Mouse (Mus musculus): ENCODE measurements around the gene Ccne1. TPM values are rescaled to one million over a fixed set of nuclear protein-coding genes. Genes with fewer than 3 reads are reported as not detected.

The Ccne1 gene
- polyA plus RNA-seq, 1 experiment from 2014 or later = 15.7 TPM

- no peaks in the 10 kb centered on the region for H3K9me3 ChIP-seq
- WGBS = 81% methylated on average over 7 of the region's 7 CpGs
- H3K27ac ChIP-seq = no peak overlapping the region
- no peak overlapping the region for H3K4me3 ChIP-seq (replicated peaks)
- peaks cover 15% of the 10 kb centered on the region for H3K4me1 ChIP-seq (replicated peaks)
- H3K9ac ChIP-seq (replicated peaks) = no peak overlapping the region
- H3K4me2 ChIP-seq (replicated peaks) = no peak overlapping the region
- no peaks in the 10 kb centered on the region for H3K36me3 ChIP-seq
- no peak for ATAC-seq
- peaks cover 26% of the 10 kb centered on the region for H3K27me3 ChIP-seq
Measured at GRCm38 (mm10) chr7:38089930-38090675, 17.2 kb downstream of the Ccne1 start.

GRCm38 (mm10) chr7:38088456-38088855 is 18.9 kb downstream of the Ccne1 start:
- H3K27ac ChIP-seq = no peak overlapping the region
- H3K27me3 ChIP-seq = peaks cover 26% of the 10 kb centered on the region
- WGBS = 74% methylated on average over 2 of the region's 2 CpGs
- no peak overlapping the region for H3K4me3 ChIP-seq (replicated peaks)
- no peaks in the 10 kb centered on the region for H3K9me3 ChIP-seq
- ATAC-seq = no peak
- H3K36me3 ChIP-seq = no peaks in the 10 kb centered on the region
- H3K9ac ChIP-seq (replicated peaks) = no peak overlapping the region
- peaks cover 22% of the 10 kb centered on the region for H3K4me1 ChIP-seq (replicated peaks)
- no peak overlapping the region for H3K4me2 ChIP-seq (replicated peaks)

- no peaks in the 10 kb centered on the region for H3K9me3 ChIP-seq
- no peak overlapping the region for H3K27ac ChIP-seq
- H3K27me3 ChIP-seq = peaks cover 26% of the 10 kb centered on the region
- no peak for ATAC-seq
- H3K4me3 ChIP-seq (replicated peaks) = no peak overlapping the region
- H3K9ac ChIP-seq (replicated peaks) = no peak overlapping the region
- WGBS = 86% methylated on average over 8 of the region's 8 CpGs
- no peak overlapping the region for H3K4me2 ChIP-seq (replicated peaks)
- H3K36me3 ChIP-seq = no peaks in the 10 kb centered on the region
- peaks cover 22% of the 10 kb centered on the region for H3K4me1 ChIP-seq (replicated peaks)
Measured at GRCm38 (mm10) chr7:38087856-38088255, 19.5 kb downstream of the Ccne1 start.

- Histone ChIP-seq H3K4me3 (replicated peaks) (no peak overlapping the region), H3K4me1 (replicated peaks) (peaks cover 22% of the 10 kb centered on the region), H3K27ac (no peak overlapping the region), H3K9me3 (no peaks in the 10 kb centered on the region), H3K9ac (replicated peaks) (no peak overlapping the region), H3K4me2 (replicated peaks) (0 out of 2 replicates have a peak overlapping the region, but pooled peaks have one; percentile 68), H3K36me3 (no peaks in the 10 kb centered on the region), H3K27me3 (peaks cover 26% of the 10 kb centered on the region)
- 34% methylated on average over 8 of the region's 8 CpGs for WGBS
- no peak for ATAC-seq
Measured at GRCm38 (mm10) chr7:38086401-38086800, 20.9 kb downstream of the Ccne1 start.

GRCm38 (mm10) chr7:38085573-38086211 is 21.6 kb downstream of the Ccne1 start:
- peaks cover 26% of the 10 kb centered on the region for H3K27me3 ChIP-seq
- peak overlapping the region; percentile 44; the same call in 1 of the 2 replicates for H3K9ac ChIP-seq (replicated peaks)
- H3K4me2 ChIP-seq (replicated peaks) = peak overlapping the region; percentile 68
- peak; percentile 50 for ATAC-seq
- under 1% methylated on average over 35 of the region's 35 CpGs for WGBS
- no peaks in the 10 kb centered on the region for H3K9me3 ChIP-seq
- peaks cover 22% of the 10 kb centered on the region for H3K4me1 ChIP-seq (replicated peaks)
- peak overlapping the region; percentile 43 for H3K4me3 ChIP-seq (replicated peaks)
- H3K36me3 ChIP-seq = no peaks in the 10 kb centered on the region
- H3K27ac ChIP-seq = no peak overlapping the region

GRCm38 (mm10) chr7:38084778-38085572 is 22.4 kb downstream of the Ccne1 start:
- Histone ChIP-seq H3K36me3 (no peaks in the 10 kb centered on the region), H3K4me3 (replicated peaks) (peak overlapping the region; percentile 43), H3K4me1 (replicated peaks) (peaks cover 22% of the 10 kb centered on the region), H3K9me3 (no peaks in the 10 kb centered on the region), H3K27ac (no peak overlapping the region), H3K9ac (replicated peaks) (peak overlapping the region; percentile 64), H3K4me2 (replicated peaks) (peak overlapping the region; percentile 68), H3K27me3 (peaks cover 26% of the 10 kb centered on the region)
- WGBS = under 1% methylated on average over 61 of the region's 65 CpGs
- peak; percentile 98 for ATAC-seq

- peaks cover 22% of the 10 kb centered on the region for H3K4me1 ChIP-seq (replicated peaks)
- no peak overlapping the region for H3K9ac ChIP-seq (replicated peaks)
- ATAC-seq = no peak
- no peaks in the 10 kb centered on the region for H3K9me3 ChIP-seq
- no peak overlapping the region for H3K27ac ChIP-seq
- no peak overlapping the region for H3K4me3 ChIP-seq (replicated peaks)
- H3K4me2 ChIP-seq (replicated peaks) = no peak overlapping the region
- H3K27me3 ChIP-seq = peaks cover 22% of the 10 kb centered on the region
- H3K36me3 ChIP-seq = no peaks in the 10 kb centered on the region
Measured at GRCm38 (mm10) chr7:38082971-38083370, 24.4 kb downstream of the Ccne1 start.

- Histone ChIP-seq H3K36me3 (no peaks in the 10 kb centered on the region), H3K9ac (replicated peaks) (no peak overlapping the region), H3K27ac (no peak overlapping the region), H3K4me3 (replicated peaks) (no peak overlapping the region), H3K4me2 (replicated peaks) (no peak overlapping the region), H3K9me3 (no peaks in the 10 kb centered on the region), H3K27me3 (peaks cover 16% of the 10 kb centered on the region), H3K4me1 (replicated peaks) (peaks cover 19% of the 10 kb centered on the region)
- no peak for ATAC-seq
- 86% methylated on average over 7 of the region's 7 CpGs for WGBS
Measured at GRCm38 (mm10) chr7:38077189-38077588, 30.1 kb downstream of the Ccne1 start.

- Histone ChIP-seq H3K36me3 (no peaks in the 10 kb centered on the region), H3K27ac (no peak overlapping the region), H3K27me3 (peaks cover 17% of the 10 kb centered on the region), H3K4me3 (replicated peaks) (no peak overlapping the region), H3K9me3 (no peaks in the 10 kb centered on the region), H3K9ac (replicated peaks) (no peak overlapping the region), H3K4me2 (replicated peaks) (no peak overlapping the region), H3K4me1 (replicated peaks) (peaks cover 19% of the 10 kb centered on the region)
- ATAC-seq = no peak
- 50% methylated on average over 6 of the region's 6 CpGs for WGBS
Measured at GRCm38 (mm10) chr7:38075487-38075886, 31.8 kb downstream of the Ccne1 start.

GRCm38 (mm10) chr7:38074920-38075319 is 32.4 kb downstream of the Ccne1 start:
- H3K4me3 ChIP-seq (replicated peaks) = peak overlapping the region; percentile 30
- ATAC-seq = peak; percentile 61
- peak overlapping the region; percentile 56 for H3K4me2 ChIP-seq (replicated peaks)
- H3K27me3 ChIP-seq = peaks cover 17% of the 10 kb centered on the region
- no peak overlapping the region; the same call in 1 of the 2 replicates for H3K27ac ChIP-seq
- no peaks in the 10 kb centered on the region for H3K36me3 ChIP-seq
- WGBS = 31% methylated on average over 9 of the region's 10 CpGs
- H3K4me1 ChIP-seq (replicated peaks) = peaks cover 19% of the 10 kb centered on the region
- H3K9ac ChIP-seq (replicated peaks) = peak overlapping the region; percentile 48; the same call in 1 of the 2 replicates
- H3K9me3 ChIP-seq = no peaks in the 10 kb centered on the region

GRCm38 (mm10) chr7:38074514-38074913 is 32.8 kb downstream of the Ccne1 start:
- Histone ChIP-seq H3K9ac (replicated peaks) (peak overlapping the region; percentile 48; the same call in 1 of the 2 replicates), H3K9me3 (no peaks in the 10 kb centered on the region), H3K27ac (peak overlapping the region; percentile 32; the same call in 1 of the 2 replicates), H3K4me1 (replicated peaks) (peaks cover 19% of the 10 kb centered on the region), H3K36me3 (no peaks in the 10 kb centered on the region), H3K27me3 (peaks cover 17% of the 10 kb centered on the region), H3K4me2 (replicated peaks) (peak overlapping the region; percentile 56), H3K4me3 (replicated peaks) (peak overlapping the region; percentile 30)
- peak; percentile 90 for ATAC-seq
- under 1% methylated on average over 14 of the region's 14 CpGs for WGBS

GRCm38 (mm10) chr7:38073782-38074181 is 33.6 kb downstream of the Ccne1 start:
- Histone ChIP-seq H3K4me1 (replicated peaks) (peaks cover 19% of the 10 kb centered on the region), H3K9ac (replicated peaks) (no peak overlapping the region), H3K4me2 (replicated peaks) (no peak overlapping the region), H3K27me3 (peaks cover 17% of the 10 kb centered on the region), H3K4me3 (replicated peaks) (no peak overlapping the region), H3K36me3 (no peaks in the 10 kb centered on the region), H3K9me3 (no peaks in the 10 kb centered on the region), H3K27ac (no peak overlapping the region)
- peak; percentile 76 for ATAC-seq
- WGBS = 8% methylated on average over 3 of the region's 3 CpGs
